Mouse (Mus musculus): ENCODE data around the gene Cfap73. TPM values are rescaled to one million over a fixed set of nuclear protein-coding genes. Genes with fewer than 3 reads are reported as not detected.

Cfap73 gene
- polyA plus RNA-seq, 1 experiment from 2014 or later = 0.85 TPM

DNA sequence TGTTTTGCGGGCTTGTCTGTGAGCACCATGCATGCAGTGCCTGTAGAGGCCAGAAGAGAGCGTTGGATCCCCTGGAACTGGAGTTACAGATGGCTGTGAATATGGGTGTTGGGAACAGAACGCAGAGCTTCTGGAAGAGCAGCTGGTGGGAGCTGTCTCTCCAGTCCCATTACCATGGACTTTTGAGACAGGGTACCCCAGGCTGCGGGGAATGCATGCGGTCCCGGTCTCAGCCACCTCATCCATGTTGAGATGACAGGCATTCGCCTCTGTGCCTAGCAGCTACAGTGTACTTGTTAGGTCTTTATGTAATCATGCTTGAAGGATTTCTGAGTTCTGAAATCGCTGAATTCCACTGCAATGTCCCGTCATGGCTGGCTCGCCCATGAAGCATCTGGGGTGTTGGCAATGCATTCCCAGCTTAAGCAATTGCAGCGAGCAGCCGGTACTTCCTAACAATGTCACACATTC lies 22.3 kb upstream of the Cfap73 start:
- no peak overlapping the region for H3K4me3 ChIP-seq
- H3K27me3 ChIP-seq (ENCODE audit: insufficient read depth, poor library complexity, severe bottlenecking) = peaks cover 26% of the 10 kb centered on the region
- H3K9me3 ChIP-seq = no peaks in the 10 kb centered on the region
- 87% methylated on average over 12 of the region's 12 CpGs for WGBS
- no peak overlapping the region for H3K27ac ChIP-seq
- H3K36me3 ChIP-seq = no peaks in the 10 kb centered on the region
- H3K4me1 ChIP-seq (replicated peaks) = peaks cover 4% of the 10 kb centered on the region; the same call in 1 of the 2 replicates
- no peak for DNase-seq (ENCODE audit: low spot score)

GRCm38 (mm10) chr5:120653873-120654272 lies 19.8 kb upstream of the Cfap73 start:
- DNase-seq (ENCODE audit: low spot score) = no peak
- 88% methylated on average over 2 of the region's 2 CpGs for WGBS
- H3K4me1 ChIP-seq (replicated peaks) = peaks cover 12% of the 10 kb centered on the region
- no peaks in the 10 kb centered on the region for H3K36me3 ChIP-seq
- H3K27me3 ChIP-seq (ENCODE audit: insufficient read depth, poor library complexity, severe bottlenecking) = peaks cover 51% of the 10 kb centered on the region
- no peak overlapping the region for H3K4me3 ChIP-seq
- H3K27ac ChIP-seq = no peak overlapping the region
- H3K9me3 ChIP-seq = no peaks in the 10 kb centered on the region

- Histone ChIP-seq H3K27ac (no peak overlapping the region), H3K9me3 (no peaks in the 10 kb centered on the region), H3K4me1 (replicated peaks) (peaks cover 17% of the 10 kb centered on the region), H3K4me3 (no peak overlapping the region), H3K27me3 (ENCODE audit: insufficient read depth, poor library complexity, severe bottlenecking) (peaks cover 56% of the 10 kb centered on the region), H3K36me3 (no peaks in the 10 kb centered on the region)
- DNase-seq (ENCODE audit: low spot score) = no peak
- 81% methylated on average over 28 of the region's 28 CpGs for WGBS
Observed at GRCm38 (mm10) chr5:120652915-120653701, 19.1 kb upstream of the Cfap73 start.

DNA sequence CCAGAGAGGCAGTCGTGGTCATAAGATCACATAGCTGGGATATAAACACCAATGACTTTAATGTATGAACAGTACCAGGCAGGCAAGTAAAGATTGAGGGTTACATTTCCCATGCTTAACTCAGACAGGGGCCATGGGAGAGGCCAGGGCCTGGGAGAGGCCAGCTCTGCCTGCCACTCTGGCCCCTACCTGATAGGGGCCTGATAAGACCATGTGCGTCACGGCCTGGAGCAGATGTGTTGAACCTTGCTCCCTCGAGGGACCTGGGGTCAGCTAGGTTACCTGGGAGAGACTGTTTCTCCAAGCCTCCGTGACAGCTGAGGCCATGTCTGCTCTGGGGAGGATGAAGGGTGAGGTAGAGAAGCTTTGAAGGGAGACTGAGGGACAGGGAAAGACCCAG lies 17.2 kb upstream of the Cfap73 start:
- Histone ChIP-seq H3K27ac (no peak overlapping the region), H3K36me3 (no peaks in the 10 kb centered on the region), H3K4me3 (no peak overlapping the region), H3K4me1 (replicated peaks) (peaks cover 17% of the 10 kb centered on the region), H3K27me3 (ENCODE audit: insufficient read depth, poor library complexity, severe bottlenecking) (peaks cover 72% of the 10 kb centered on the region), H3K9me3 (no peaks in the 10 kb centered on the region)
- no peak for DNase-seq (ENCODE audit: low spot score)
- 76% methylated on average over 5 of the region's 5 CpGs for WGBS

DNA sequence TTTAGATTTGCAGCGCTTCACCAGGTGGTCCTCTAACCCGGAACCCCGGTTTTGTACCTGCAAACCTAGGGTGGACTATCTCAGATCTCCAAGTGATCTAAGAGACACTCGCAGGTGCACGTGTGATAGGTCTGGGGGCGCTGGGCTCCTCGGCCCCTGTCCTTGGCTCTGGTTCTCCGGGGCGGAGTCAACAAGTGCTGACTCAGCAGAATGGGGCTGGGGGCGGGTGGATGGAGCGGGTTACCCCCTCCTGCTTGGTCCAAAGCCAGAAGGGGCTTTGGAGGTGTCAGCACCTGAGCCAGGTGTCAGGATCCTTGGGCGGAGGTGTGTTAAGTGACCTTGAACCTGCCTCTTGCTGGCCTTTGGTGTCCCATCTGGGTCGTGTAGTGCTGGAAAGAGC lies 15.9 kb upstream of the Cfap73 start:
- no peak overlapping the region; the same call in 1 of the 2 replicates for H3K4me3 ChIP-seq
- H3K4me1 ChIP-seq (replicated peaks) = peaks cover 17% of the 10 kb centered on the region
- 24% methylated on average over 13 of the region's 13 CpGs for WGBS
- no peaks in the 10 kb centered on the region for H3K36me3 ChIP-seq
- DNase-seq (ENCODE audit: low spot score) = no peak
- H3K27ac ChIP-seq = no peak overlapping the region
- peaks cover 74% of the 10 kb centered on the region for H3K27me3 ChIP-seq (ENCODE audit: insufficient read depth, poor library complexity, severe bottlenecking)
- H3K9me3 ChIP-seq = no peaks in the 10 kb centered on the region

- Histone ChIP-seq H3K27ac (no peak overlapping the region), H3K36me3 (no peaks in the 10 kb centered on the region), H3K9me3 (no peaks in the 10 kb centered on the region), H3K4me1 (replicated peaks) (peaks cover 17% of the 10 kb centered on the region), H3K4me3 (peak overlapping the region; percentile 42), H3K27me3 (ENCODE audit: insufficient read depth, poor library complexity, severe bottlenecking) (peaks cover 74% of the 10 kb centered on the region)
- 6% methylated on average over 21 of the region's 21 CpGs for WGBS
- DNase-seq (ENCODE audit: low spot score) = no peak
Observed at GRCm38 (mm10) chr5:120649374-120649933, 15.4 kb upstream of the Cfap73 start.

GRCm38 (mm10) chr5:120648569-120649373 lies 14.7 kb upstream of the Cfap73 start, which contains the start of gene Rasal1:
Gene Rasal1 (plus strand): TSS chr5:120648812.
- Histone ChIP-seq H3K4me3 (peak within 1 kb of the TSS; percentile 42), H3K9me3 (no peaks in the 10 kb centered on the region), H3K27ac (no peak within 1 kb of the TSS), H3K36me3 (no peaks in the 10 kb centered on the region), H3K27me3 (ENCODE audit: insufficient read depth, poor library complexity, severe bottlenecking) (peaks cover 71% of the 10 kb centered on the region), H3K4me1 (replicated peaks) (peaks cover 17% of the 10 kb centered on the region)
- DNase-seq (ENCODE audit: low spot score) = peak; percentile 43
- 2% methylated on average over 53 of the region's 53 CpGs for WGBS

GRCm38 (mm10) chr5:120647814-120648491 lies 13.9 kb upstream of the Cfap73 start:
- Histone ChIP-seq H3K27ac (no peak overlapping the region), H3K36me3 (no peaks in the 10 kb centered on the region), H3K4me3 (peak overlapping the region; percentile 42; the same call in 1 of the 2 replicates), H3K4me1 (replicated peaks) (peaks cover 17% of the 10 kb centered on the region), H3K9me3 (no peaks in the 10 kb centered on the region), H3K27me3 (ENCODE audit: insufficient read depth, poor library complexity, severe bottlenecking) (peaks cover 63% of the 10 kb centered on the region)
- no peak for DNase-seq (ENCODE audit: low spot score)
- WGBS = 45% methylated on average over 12 of the region's 12 CpGs

GRCm38 (mm10) chr5:120647361-120647760 lies 13.3 kb upstream of the Cfap73 start:
- Histone ChIP-seq H3K27me3 (ENCODE audit: insufficient read depth, poor library complexity, severe bottlenecking) (peaks cover 60% of the 10 kb centered on the region), H3K27ac (no peak overlapping the region), H3K9me3 (no peaks in the 10 kb centered on the region), H3K36me3 (no peaks in the 10 kb centered on the region), H3K4me1 (replicated peaks) (peaks cover 17% of the 10 kb centered on the region), H3K4me3 (no peak overlapping the region)
- WGBS = 86% methylated on average over 3 of the region's 4 CpGs
- DNase-seq (ENCODE audit: low spot score) = no peak

DNA sequence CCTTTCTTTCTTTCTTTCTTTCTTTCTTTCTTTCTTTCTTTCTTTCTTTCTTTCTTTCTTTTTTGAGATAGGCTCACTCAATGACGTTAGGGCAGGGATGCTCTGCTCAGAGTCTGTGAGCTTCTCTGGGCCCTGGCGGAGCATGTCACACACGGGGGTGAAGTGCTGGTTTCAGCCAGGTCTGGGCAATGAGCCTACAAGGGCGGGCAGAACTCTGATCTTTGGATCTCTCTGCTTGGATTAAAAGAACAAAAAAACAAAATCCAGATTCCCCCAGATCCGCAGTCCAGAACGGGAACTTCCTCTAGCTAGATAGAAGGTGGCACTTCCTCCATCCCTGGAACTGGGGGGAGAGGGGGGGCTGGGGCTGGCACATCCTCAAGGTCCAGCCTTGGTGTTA lies 11.8 kb upstream of the Cfap73 start:
- H3K36me3 ChIP-seq = no peaks in the 10 kb centered on the region
- H3K27me3 ChIP-seq (ENCODE audit: insufficient read depth, poor library complexity, severe bottlenecking) = peaks cover 48% of the 10 kb centered on the region
- WGBS = 68% methylated on average over 6 of the region's 6 CpGs
- DNase-seq (ENCODE audit: low spot score) = no peak
- H3K4me3 ChIP-seq = no peak overlapping the region
- no peaks in the 10 kb centered on the region for H3K9me3 ChIP-seq
- peaks cover 14% of the 10 kb centered on the region for H3K4me1 ChIP-seq (replicated peaks)
- no peak overlapping the region for H3K27ac ChIP-seq

- Histone ChIP-seq H3K36me3 (no peaks in the 10 kb centered on the region), H3K27me3 (ENCODE audit: insufficient read depth, poor library complexity, severe bottlenecking) (peaks cover 32% of the 10 kb centered on the region), H3K27ac (no peak overlapping the region), H3K9me3 (no peaks in the 10 kb centered on the region), H3K4me1 (replicated peaks) (peaks cover 9% of the 10 kb centered on the region), H3K4me3 (no peak overlapping the region)
- 87% methylated on average over 3 of the region's 3 CpGs for WGBS
- no peak for DNase-seq (ENCODE audit: low spot score)
Observed at GRCm38 (mm10) chr5:120644227-120644626, 10.2 kb upstream of the Cfap73 start.

DNA sequence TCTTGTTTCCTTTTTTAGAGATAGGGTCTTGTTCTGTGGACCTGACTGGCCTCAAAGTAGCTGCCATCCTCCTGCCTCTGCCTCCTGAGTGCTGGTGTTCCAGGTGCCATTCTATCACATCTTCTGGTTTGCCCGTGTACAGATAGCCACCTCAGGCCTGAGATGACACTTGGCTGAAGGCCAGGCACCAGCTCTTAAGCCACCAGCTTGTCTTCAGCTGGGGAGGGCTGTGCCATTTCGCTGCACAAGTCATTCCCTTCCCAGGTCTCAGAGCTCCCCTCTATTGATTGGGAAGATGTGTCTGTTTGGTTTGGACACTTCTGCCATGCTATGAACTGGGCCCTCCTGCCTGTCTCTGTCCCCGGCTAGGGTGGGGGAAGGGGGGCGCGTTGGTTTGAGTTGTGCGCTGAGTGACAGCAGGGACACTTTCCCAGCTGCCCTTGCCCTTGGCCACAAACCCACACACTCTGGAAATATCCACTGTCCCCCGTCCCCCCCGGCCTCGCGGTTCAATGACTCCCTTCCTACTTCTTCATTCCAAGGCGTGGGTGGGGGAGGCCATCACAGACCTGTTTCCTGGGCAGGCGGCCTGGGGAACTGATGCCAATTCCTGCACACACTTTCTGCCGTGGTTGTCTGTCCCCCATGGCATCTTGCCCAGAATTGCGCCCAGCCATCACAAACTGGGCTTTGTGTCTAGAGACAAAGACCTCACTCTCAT lies 9.5 kb upstream of the Cfap73 start:
- peaks cover 25% of the 10 kb centered on the region for H3K27me3 ChIP-seq (ENCODE audit: insufficient read depth, poor library complexity, severe bottlenecking)
- DNase-seq (ENCODE audit: low spot score) = no peak
- H3K4me1 ChIP-seq (replicated peaks) = peaks cover 2% of the 10 kb centered on the region
- WGBS = 81% methylated on average over 14 of the region's 14 CpGs
- H3K36me3 ChIP-seq = no peaks in the 10 kb centered on the region
- no peak overlapping the region for H3K4me3 ChIP-seq
- H3K27ac ChIP-seq = no peak overlapping the region
- H3K9me3 ChIP-seq = no peaks in the 10 kb centered on the region
